Mouse (Mus musculus): ENCODE results near the gene Prdm11. TPM values are rescaled to one million over a fixed set of nuclear protein-coding genes. Genes with fewer than 3 reads are reported as not detected.

The Prdm11 gene
- total and polyA plus RNA-seq, 2 experiments from 2014 or later: 1.5 to 7.9 TPM

GRCm38 (mm10) chr2:92982591-92983272, 63.2 kb downstream of the Prdm11 start:
- H3K9ac ChIP-seq: no peak overlapping the region
- no peak overlapping the region for H3K4me3 ChIP-seq (ENCODE audit: low read depth, low read length)
- no peak overlapping the region for H3K4me2 ChIP-seq (ENCODE audit: low read depth)
- WGBS: 74% methylated on average over 8 of the region's 8 CpGs
- DNase-seq (peak; percentile 8), ATAC-seq (peak; percentile 50)
- peaks cover 30% of the 10 kb centered on the region for H3K36me3 ChIP-seq (ENCODE audit: insufficient read depth)
- H3K27ac ChIP-seq (ENCODE audit: low read depth, low read length): no peak overlapping the region
- no peak for TF ChIP-seq CTCF (IDR thresholded peaks at IDR 0.05; ENCODE audit: low read depth)
- H3K9me3 ChIP-seq (ENCODE audit: low read length): no peaks in the 10 kb centered on the region
- H3K4me1 ChIP-seq (ENCODE audit: insufficient read depth): no peaks in the 10 kb centered on the region
- H3K27me3 ChIP-seq (ENCODE audit: insufficient read depth, low read length): no peaks in the 10 kb centered on the region

- Histone ChIP-seq H3K9me3 (ENCODE audit: low read length) (no peaks in the 10 kb centered on the region), H3K4me3 (ENCODE audit: low read depth, low read length) (no peak overlapping the region), H3K27me3 (ENCODE audit: insufficient read depth, low read length) (no peaks in the 10 kb centered on the region), H3K9ac (no peak overlapping the region), H3K4me2 (ENCODE audit: low read depth) (no peak overlapping the region), H3K4me1 (ENCODE audit: insufficient read depth) (no peaks in the 10 kb centered on the region), H3K27ac (ENCODE audit: low read depth, low read length) (no peak overlapping the region), H3K36me3 (ENCODE audit: insufficient read depth) (peaks cover 28% of the 10 kb centered on the region)
- 89% methylated on average over 10 of the region's 10 CpGs for WGBS
- no peak for DNase-seq
- ATAC-seq: no peak
- no peak for TF ChIP-seq CTCF (IDR thresholded peaks at IDR 0.05; ENCODE audit: low read depth)
Measured at GRCm38 (mm10) chr2:92980165-92980564, 65.8 kb downstream of the Prdm11 start.

- no peak for TF ChIP-seq CTCF (IDR thresholded peaks at IDR 0.05; ENCODE audit: low read depth)
- Histone ChIP-seq H3K9me3 (ENCODE audit: low read length) (no peaks in the 10 kb centered on the region), H3K27me3 (ENCODE audit: insufficient read depth, low read length) (no peaks in the 10 kb centered on the region), H3K27ac (ENCODE audit: low read depth, low read length) (no peak overlapping the region), H3K4me1 (ENCODE audit: insufficient read depth) (no peaks in the 10 kb centered on the region), H3K9ac (no peak overlapping the region), H3K36me3 (ENCODE audit: insufficient read depth) (peaks cover 51% of the 10 kb centered on the region), H3K4me2 (ENCODE audit: low read depth) (no peak overlapping the region), H3K4me3 (ENCODE audit: low read depth, low read length) (no peak overlapping the region)
- no peak for ATAC-seq
- 67% methylated on average over 14 of the region's 14 CpGs for WGBS
- no peak for DNase-seq
Measured at GRCm38 (mm10) chr2:92975031-92975790, 70.8 kb downstream of the Prdm11 start.

- H3K9ac ChIP-seq: no peak overlapping the region
- H3K4me1 ChIP-seq (ENCODE audit: insufficient read depth): no peaks in the 10 kb centered on the region
- H3K9me3 ChIP-seq (ENCODE audit: low read length): no peaks in the 10 kb centered on the region
- ATAC-seq (no peak), DNase-seq (no peak)
- no peak overlapping the region for H3K4me3 ChIP-seq (ENCODE audit: low read depth, low read length)
- WGBS: 95% methylated on average over 20 of the region's 20 CpGs
- TF ChIP-seq CTCF (IDR thresholded peaks at IDR 0.05; ENCODE audit: low read depth): no peak
- H3K4me2 ChIP-seq (ENCODE audit: low read depth): no peak overlapping the region
- no peaks in the 10 kb centered on the region for H3K27me3 ChIP-seq (ENCODE audit: insufficient read depth, low read length)
- H3K36me3 ChIP-seq (ENCODE audit: insufficient read depth): peaks cover 48% of the 10 kb centered on the region
- no peak overlapping the region for H3K27ac ChIP-seq (ENCODE audit: low read depth, low read length)
Measured at GRCm38 (mm10) chr2:92973646-92974045, 72.3 kb downstream of the Prdm11 start.

GRCm38 (mm10) chr2:92972071-92972470, 73.9 kb downstream of the Prdm11 start:
- no peak overlapping the region for H3K9ac ChIP-seq
- DNase-seq (no peak), ATAC-seq (no peak)
- no peak overlapping the region for H3K4me2 ChIP-seq (ENCODE audit: low read depth)
- no peak overlapping the region for H3K27ac ChIP-seq (ENCODE audit: low read depth, low read length)
- no peak overlapping the region for H3K4me3 ChIP-seq (ENCODE audit: low read depth, low read length)
- no peaks in the 10 kb centered on the region for H3K4me1 ChIP-seq (ENCODE audit: insufficient read depth)
- no peak for TF ChIP-seq CTCF (IDR thresholded peaks at IDR 0.05; ENCODE audit: low read depth)
- H3K27me3 ChIP-seq (ENCODE audit: insufficient read depth, low read length): no peaks in the 10 kb centered on the region
- peaks cover 43% of the 10 kb centered on the region for H3K36me3 ChIP-seq (ENCODE audit: insufficient read depth)
- no peaks in the 10 kb centered on the region for H3K9me3 ChIP-seq (ENCODE audit: low read length)
- 93% methylated on average over 17 of the region's 17 CpGs for WGBS

- WGBS: 91% methylated on average over 8 of the region's 8 CpGs
- H3K36me3 ChIP-seq (ENCODE audit: insufficient read depth): peaks cover 43% of the 10 kb centered on the region
- no peak overlapping the region for H3K4me3 ChIP-seq (ENCODE audit: low read depth, low read length)
- ATAC-seq: no peak
- H3K9ac ChIP-seq: no peak overlapping the region
- H3K27ac ChIP-seq (ENCODE audit: low read depth, low read length): no peak overlapping the region
- no peaks in the 10 kb centered on the region for H3K4me1 ChIP-seq (ENCODE audit: insufficient read depth)
- no peaks in the 10 kb centered on the region for H3K27me3 ChIP-seq (ENCODE audit: insufficient read depth, low read length)
- H3K4me2 ChIP-seq (ENCODE audit: low read depth): no peak overlapping the region
- no peak for DNase-seq
- H3K9me3 ChIP-seq (ENCODE audit: low read length): no peaks in the 10 kb centered on the region
- no peak for TF ChIP-seq CTCF (IDR thresholded peaks at IDR 0.05; ENCODE audit: low read depth)
Measured at GRCm38 (mm10) chr2:92971536-92971935, 74.4 kb downstream of the Prdm11 start.

GRCm38 (mm10) chr2:92971069-92971468, 74.9 kb downstream of the Prdm11 start:
- no peaks in the 10 kb centered on the region for H3K27me3 ChIP-seq (ENCODE audit: insufficient read depth, low read length)
- H3K4me2 ChIP-seq (ENCODE audit: low read depth): no peak overlapping the region
- no peak overlapping the region for H3K4me3 ChIP-seq (ENCODE audit: low read depth, low read length)
- H3K36me3 ChIP-seq (ENCODE audit: insufficient read depth): peaks cover 43% of the 10 kb centered on the region
- no peaks in the 10 kb centered on the region for H3K4me1 ChIP-seq (ENCODE audit: insufficient read depth)
- TF ChIP-seq CTCF (IDR thresholded peaks at IDR 0.05; ENCODE audit: low read depth): no peak
- no peaks in the 10 kb centered on the region for H3K9me3 ChIP-seq (ENCODE audit: low read length)
- no peak for ATAC-seq
- DNase-seq: no peak
- H3K27ac ChIP-seq (ENCODE audit: low read depth, low read length): no peak overlapping the region
- 84% methylated on average over 9 of the region's 9 CpGs for WGBS
- no peak overlapping the region for H3K9ac ChIP-seq

Measured in forebrain, postnatal 0 days (tissue).